Mouse (Mus musculus) brain, embryonic 18.5 days (tissue): ENCODE data around the gene Gm2888.
"Not testable (repeated sequence)": the region's sequence is repeated elsewhere in the genome, so short reads cannot be mapped to it uniquely, and the experiment has no call there.

Experiments used
- DNase-seq: peaks from one replicate; pipeline ENCODE4 v3.0.0-alpha.2; 2012; ENCODE audit warnings: low read depth, low spot score

The Gm2888 gene

GRCm38 (mm10) chr14:3029702-3030101, at the start of gene Gm2888:
TSS of gene Gm2888 (plus strand) at chr14:3030002.
- not testable (repeated sequence) for DNase-seq

GRCm38 (mm10) chr14:3048727-3049512, 19.1 kb downstream of the Gm2888 start, which contains the start of gene Gm2897:
TSS of gene Gm2897 (plus strand) at chr14:3049285.
- DNase-seq, result not testable (repeated sequence)

GRCm38 (mm10) chr14:3049513-3049800, 19.7 kb downstream of the Gm2888 start:
- not testable (repeated sequence) for DNase-seq

- DNase-seq, result not testable (repeated sequence)
Measured at GRCm38 (mm10) chr14:3050087-3050486, 20.3 kb downstream of the Gm2888 start.
